Mouse (Mus musculus) frontal cortex, adult (tissue): Measurements from ENCODE around the gene Rcl1.

Source experiments
- ATAC-seq: cut with Nextera tagmentation; 2 replicates; pipeline ENCODE4 v1.9.2; 2017; ENCODE audit warnings: mild to moderate bottlenecking, moderate library complexity, mixed read lengths; ENCODE audit not compliant: low TSS enrichment

Gene Rcl1

DNA sequence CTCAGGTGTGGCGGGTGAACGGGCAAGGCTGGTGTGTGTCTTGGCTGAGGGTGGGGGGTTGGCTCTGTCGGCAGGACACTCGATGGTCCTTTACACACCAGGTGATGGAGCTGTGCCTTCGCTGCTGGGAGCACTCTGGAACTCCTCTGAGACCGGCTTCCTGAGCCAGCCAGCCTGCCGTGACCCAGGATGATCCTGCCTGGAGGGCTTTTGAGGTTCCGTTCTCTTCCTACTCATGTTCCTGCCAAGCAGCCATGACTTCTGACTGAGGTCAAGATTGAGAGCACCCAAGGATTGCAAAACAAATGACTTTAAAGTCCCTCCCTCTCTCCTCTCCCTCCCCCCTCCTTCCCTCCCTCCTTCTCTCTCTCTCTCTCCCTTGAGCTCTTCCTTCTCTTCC, 11.5 kb downstream of the Rcl1 start:
- ATAC-seq = no peak

- no peak for ATAC-seq
These were observed 12.8 kb downstream of the Rcl1 start for GRCm38 (mm10) chr19:29113746-29114649.

DNA sequence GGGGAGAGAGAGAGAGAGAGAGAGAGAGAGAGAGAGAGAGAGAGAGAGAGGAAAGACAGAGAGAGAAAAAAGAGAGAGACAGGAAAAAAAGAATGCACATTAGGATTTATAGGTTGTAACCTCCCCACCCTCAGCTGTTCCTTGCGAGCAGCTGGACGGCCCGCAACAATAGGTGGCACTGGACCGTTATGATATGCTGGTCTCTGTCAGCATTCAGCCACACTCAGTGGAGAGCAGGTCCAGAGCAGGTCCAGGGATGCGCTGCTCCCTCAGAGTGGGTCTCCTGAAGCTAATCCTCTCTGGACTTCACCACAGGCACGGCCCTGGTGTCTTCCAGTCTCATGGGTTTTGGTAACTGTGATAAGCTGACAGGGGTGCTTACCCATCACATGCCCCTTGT, 15.6 kb downstream of the Rcl1 start:
- ATAC-seq = no peak

- ATAC-seq = no peak
These were observed 17.0 kb downstream of the Rcl1 start for GRCm38 (mm10) chr19:29118196-29118595.

DNA sequence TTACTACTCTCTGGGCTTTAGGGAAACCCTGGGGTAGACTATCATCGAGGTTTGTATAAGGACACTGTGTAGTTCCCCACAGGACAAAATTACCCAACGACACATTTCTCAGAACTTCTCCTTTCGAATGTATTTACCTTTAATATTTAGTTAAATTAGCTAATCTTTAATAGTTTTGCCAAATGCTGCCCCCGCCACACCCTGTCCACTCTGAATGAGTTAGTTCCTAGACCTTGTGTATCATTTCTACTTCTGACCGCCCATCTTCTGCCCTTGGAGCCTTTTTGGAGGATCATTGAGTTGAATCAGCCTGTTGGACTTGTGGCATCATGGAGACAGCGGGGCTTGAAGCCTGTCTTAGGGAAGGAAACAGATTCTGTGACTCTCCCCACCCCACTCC, 19.1 kb downstream of the Rcl1 start:
- no peak for ATAC-seq

- ATAC-seq = no peak
These were observed 20.2 kb downstream of the Rcl1 start for GRCm38 (mm10) chr19:29121394-29121793.

GRCm38 (mm10) chr19:29124886-29125585, 23.9 kb downstream of the Rcl1 start:
- no peak for ATAC-seq

DNA sequence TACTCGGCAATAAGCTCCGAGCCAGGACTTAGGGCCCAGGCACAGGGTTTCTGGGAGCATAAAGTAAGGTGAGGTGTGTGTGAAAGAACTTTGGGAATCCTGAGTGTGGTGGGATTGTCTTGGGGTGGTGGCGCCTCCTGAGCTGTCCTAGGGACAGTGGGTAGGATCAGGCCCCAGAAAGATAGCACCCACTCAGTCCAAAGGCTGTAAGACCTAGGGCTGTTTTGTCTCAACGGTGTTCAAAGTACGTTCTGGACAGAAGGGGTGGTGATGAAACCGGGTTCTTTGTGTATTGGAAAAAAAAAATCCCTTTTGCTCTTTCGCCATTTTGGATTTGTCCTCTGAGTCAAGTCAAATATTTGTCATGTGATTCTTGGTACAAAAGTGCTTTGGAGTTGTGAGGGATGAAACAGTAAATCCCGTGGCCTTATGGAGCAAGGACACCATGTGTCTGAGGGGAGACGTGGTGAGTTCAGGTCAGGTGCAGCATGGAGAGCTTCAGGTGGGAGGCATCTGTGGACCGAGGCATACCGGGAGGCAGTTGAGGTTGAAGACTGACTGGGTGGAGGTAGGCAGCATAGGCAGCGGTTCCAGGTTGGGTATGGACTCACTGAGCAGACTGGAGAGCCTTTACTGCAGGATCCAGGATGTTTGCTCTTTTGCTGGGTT, 25.3 kb downstream of the Rcl1 start:
- no peak for ATAC-seq

DNA sequence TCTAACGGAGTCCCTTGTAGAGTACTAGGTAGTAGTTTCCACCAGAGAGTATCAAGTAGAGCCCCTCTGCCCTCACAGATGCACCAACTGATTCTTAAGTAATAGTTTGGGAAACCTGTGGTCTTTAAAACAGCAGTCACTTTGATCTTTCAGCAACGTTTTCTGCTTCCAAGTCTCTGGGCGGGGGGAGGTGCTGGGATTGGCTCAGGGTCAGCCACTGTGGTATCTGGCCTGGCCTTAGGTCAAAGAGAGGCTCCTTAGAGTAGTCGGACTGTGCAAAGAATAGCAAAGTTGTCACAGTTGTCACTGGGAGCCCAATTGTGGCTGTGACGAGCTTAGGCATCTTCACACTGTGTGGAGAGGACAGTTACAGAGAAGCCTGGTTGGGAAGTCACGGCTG, 26.2 kb downstream of the Rcl1 start:
- ATAC-seq = no peak

DNA sequence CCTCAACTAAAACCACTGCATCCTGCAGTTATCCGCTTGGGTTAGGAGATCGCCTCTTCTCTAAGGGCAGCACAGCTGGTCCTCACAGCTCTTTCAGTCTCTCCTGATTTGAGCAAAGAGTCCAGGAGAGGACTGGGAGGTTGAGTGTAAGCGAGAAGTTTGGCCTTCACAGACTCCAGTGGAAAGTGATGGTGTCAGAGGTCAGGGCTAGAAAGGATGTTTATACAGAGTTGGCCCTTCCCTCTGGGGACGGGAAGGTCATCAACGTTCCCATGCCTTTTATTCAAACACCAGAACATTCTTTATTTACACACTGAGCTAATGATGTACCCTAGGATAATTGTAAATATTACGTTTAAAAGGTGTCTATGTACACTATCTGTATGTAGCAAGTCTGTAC, 27.0 kb downstream of the Rcl1 start:
- ATAC-seq = no peak

DNA sequence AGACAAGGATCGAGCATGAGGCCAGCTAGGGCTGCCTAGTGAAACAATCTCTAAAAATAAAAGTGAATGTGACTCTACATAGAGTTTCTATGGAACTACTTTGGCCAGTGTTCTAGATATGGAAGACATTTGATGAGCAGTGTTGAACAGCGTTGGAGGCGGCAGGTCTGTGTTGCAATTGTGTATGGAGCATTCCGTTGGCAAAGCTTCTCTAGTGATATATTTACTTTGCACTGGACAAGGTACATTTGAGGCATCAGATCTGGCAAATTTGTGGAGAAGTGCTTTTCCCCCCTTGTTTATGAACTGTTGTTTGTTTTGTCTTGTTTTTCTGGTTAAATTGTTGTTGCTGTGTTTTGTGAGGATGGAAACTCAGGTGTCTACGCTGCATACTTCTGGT, 28.4 kb downstream of the Rcl1 start:
- ATAC-seq = no peak

DNA sequence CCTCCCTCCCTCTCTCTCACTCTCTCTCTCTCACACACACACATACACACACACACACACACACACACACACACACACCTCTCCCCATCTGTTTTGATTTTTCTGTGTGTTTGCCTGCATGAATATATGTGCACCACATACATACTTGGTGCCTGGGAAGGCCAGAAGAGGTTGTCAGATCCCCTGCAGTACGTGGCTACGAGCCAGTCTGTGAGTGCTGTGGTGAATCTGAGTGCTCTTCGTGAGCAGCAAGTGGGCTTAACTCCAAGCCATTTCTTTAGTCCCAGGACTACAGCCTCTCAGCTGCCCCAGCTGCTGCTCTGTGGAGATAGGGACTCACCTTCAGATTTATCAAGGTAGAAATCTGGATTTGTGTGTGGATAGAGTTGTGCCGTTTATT, 30.0 kb downstream of the Rcl1 start:
- ATAC-seq = no peak

GRCm38 (mm10) chr19:29134293-29134692, 33.1 kb downstream of the Rcl1 start:
- ATAC-seq = no peak

DNA sequence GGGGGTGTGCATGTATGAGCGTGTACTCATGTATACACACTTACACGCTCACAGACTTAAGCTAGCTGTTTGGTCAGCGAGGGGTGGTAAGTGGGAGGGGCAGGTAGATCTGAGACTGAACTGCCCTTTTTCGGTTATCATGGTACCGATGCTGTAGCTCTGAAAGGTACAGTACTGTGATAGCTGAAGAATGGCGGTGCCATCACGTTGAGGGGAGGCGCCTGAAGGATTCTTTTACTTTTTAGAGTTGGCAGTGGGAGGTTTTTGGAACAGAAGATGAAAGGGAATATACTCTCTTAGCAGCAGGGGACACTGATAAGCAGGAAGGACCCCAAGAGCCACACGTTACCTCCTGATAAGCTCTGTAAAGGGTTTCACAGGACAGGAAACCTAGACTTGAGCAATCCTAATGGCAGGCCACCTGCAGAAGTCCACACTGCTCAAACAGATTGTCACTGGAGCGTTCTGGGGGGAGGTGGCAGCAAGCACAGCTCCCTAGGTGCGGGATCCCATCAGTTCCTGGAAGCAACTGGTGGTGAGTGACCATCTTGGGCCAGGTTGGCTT, 34.1 kb downstream of the Rcl1 start:
- no peak for ATAC-seq

DNA sequence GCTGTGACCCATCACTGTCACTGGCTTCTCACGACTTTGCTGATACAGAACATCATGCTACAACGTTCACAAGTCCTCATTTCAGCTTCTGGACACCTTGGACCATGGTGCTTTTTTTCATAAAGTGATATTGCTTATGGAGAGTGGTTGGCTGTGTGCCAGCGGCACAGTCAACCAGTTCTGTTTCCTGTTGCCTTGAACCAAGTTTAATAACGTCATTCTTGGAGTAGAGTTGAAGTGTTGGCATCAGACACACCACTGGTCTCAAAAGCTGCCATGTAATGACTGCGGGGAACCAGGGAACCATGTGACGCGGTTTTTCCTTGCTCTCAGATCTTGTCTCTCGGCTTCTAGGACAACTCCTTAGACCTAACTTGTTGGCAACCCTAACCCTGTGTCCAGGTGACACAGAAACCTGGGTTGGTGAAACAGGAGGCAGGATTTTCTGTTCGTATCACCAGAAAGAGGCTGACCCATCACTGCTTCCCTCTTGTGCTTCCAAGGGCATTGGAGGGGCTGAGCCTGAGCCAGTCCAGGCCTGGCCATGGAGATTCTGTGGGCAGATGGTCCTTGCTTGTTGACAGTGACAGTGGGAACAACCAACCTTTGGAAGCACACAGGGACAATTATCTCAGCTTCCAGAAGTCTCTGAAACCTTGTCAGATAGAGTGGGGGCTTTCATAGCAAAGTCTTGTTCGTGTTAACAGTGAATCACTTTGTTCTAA, 37.5 kb downstream of the Rcl1 start:
- no peak for ATAC-seq

- ATAC-seq = peak; percentile 71
These were observed 38.7 kb downstream of the Rcl1 start for GRCm38 (mm10) chr19:29139699-29140456.

GRCm38 (mm10) chr19:29140933-29141332, 39.8 kb downstream of the Rcl1 start:
- ATAC-seq = no peak

DNA sequence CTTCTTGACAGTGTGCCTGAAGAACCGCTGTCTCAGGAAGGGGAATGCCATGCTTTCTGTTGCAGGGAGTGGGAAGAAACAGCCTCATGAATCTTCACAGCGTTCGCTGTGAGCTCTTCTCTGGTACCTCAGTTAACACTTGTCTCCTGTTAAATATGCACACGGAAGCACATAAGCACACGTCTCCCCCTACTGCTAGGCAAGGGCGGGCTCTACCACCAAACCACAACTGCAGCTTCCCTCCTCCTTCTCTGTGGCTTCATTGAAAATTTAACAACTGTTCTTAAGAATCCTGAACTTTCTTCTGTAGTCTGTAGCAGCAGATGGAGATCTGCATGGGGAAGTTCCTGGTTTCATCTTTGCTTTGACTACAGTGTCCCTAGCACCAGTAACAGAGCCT, 41.1 kb downstream of the Rcl1 start:
- peak; percentile 80 for ATAC-seq

DNA sequence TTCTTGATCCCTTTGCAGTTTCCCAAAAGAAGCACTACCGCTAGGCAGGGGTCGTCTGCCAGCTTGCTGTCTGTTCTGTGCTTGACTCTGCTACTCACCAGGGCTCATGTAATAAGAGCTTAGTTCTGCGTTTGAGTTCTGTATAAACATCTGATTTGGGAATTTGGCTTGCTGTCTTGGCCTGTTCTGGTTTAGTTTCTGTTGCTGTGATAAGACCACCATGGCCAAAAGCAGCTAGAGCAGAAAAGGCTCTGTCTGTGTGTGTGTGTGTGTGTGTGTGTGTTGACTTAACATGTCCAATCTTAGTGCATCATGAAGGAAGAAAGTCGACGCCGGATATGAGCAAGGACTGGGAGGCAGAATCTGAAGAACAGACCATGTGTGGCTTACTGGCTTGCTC, 44.2 kb downstream of the Rcl1 start:
- no peak for ATAC-seq

- no peak for ATAC-seq
These were observed 45.6 kb downstream of the Rcl1 start for GRCm38 (mm10) chr19:29146820-29147219.

- no peak for ATAC-seq
These were observed 48.4 kb downstream of the Rcl1 start for GRCm38 (mm10) chr19:29149583-29149982.
